Mouse (Mus musculus) neural tube, embryonic 13.5 days (tissue): ENCODE data around the gene Wfikkn1. TPM values are rescaled to one million over a fixed set of nuclear protein-coding genes. Genes with fewer than 3 reads are reported as not detected.

Experiments
- ATAC-seq: fragments of 200-750 bp; cut with Nextera tagmentation; 2 replicates; pipeline ENCODE4 v1.8.0; 2017; ENCODE audit warnings: low read depth, mild to moderate bottlenecking, moderate TSS enrichment, moderate library complexity
- H3K27ac ChIP-seq: fragments of 300-500 bp; sonication (generic); replicated peaks from 2 replicates; pipeline ENCODE4 v1.5.1; 2015; ENCODE audit warnings: moderate library complexity, mild to moderate bottlenecking, inconsistent platforms
- H3K27me3 ChIP-seq: fragments of 300-500 bp; sonication (generic); 2 replicates; pipeline ENCODE4 v1.6.1; 2015; ENCODE audit warnings: mild to moderate bottlenecking, inconsistent platforms
- H3K36me3 ChIP-seq: fragments of 300-500 bp; sonication (generic); 2 replicates; pipeline ENCODE4 v1.6.1; 2015; ENCODE audit warnings: mild to moderate bottlenecking, inconsistent platforms
- H3K4me1 ChIP-seq: fragments of 300-500 bp; sonication (generic); replicated peaks from 2 replicates; pipeline ENCODE4 v1.6.1; 2015; ENCODE audit warnings: inconsistent platforms
- H3K4me2 ChIP-seq: fragments of 300-500 bp; sonication (generic); 2 replicates; pipeline ENCODE4 v1.6.1; 2015; ENCODE audit warnings: inconsistent platforms, mild to moderate bottlenecking, moderate library complexity
- H3K4me3 ChIP-seq: fragments of 300-500 bp; sonication (generic); 2 replicates; pipeline ENCODE4 v1.5.1; 2015; ENCODE audit warnings: mild to moderate bottlenecking, inconsistent platforms
- H3K9ac ChIP-seq: fragments of 300-500 bp; sonication (generic); 2 replicates; pipeline ENCODE4 v1.6.1; 2015; ENCODE audit warnings: moderate library complexity, mild to moderate bottlenecking, inconsistent platforms
- H3K9me3 ChIP-seq: fragments of 300-500 bp; sonication (generic); 2 replicates; pipeline ENCODE4 v1.6.1; 2016; ENCODE audit warnings: inconsistent platforms
- WGBS: fragments of 180-500 bp; shearing (Covaris S2); methylation state at CpG from one replicate; pipeline ENCODE4 v1.1.7; 2015; 5-methylcytosine and 5-hydroxymethylcytosine counted together
- polyA plus RNA-seq: library from polyadenylated mRNA; unstranded; fragments of >200 nt; fragmentation: Nextera tagmentation; extraction: Ambion mirVana; gene quantifications from 2 replicates; pipeline ENCODE4 v1.2.1, GENCODE M21; 2015

Gene Wfikkn1
- polyA plus RNA-seq, 1 experiment from 2014 or later = 0.53 TPM

GRCm38 (mm10) chr17:25911816-25912215, 31.2 kb upstream of the Wfikkn1 start:
- H3K4me2 ChIP-seq = no peak overlapping the region
- no peak overlapping the region for H3K4me3 ChIP-seq
- peaks cover 5% of the 10 kb centered on the region for H3K4me1 ChIP-seq
- no peak for ATAC-seq
- WGBS = 88% methylated on average over 4 of the region's 4 CpGs
- H3K27ac ChIP-seq = no peak overlapping the region
- no peaks in the 10 kb centered on the region for H3K9me3 ChIP-seq
- no peak overlapping the region for H3K9ac ChIP-seq
- H3K36me3 ChIP-seq = peaks cover 3% of the 10 kb centered on the region; the same call in 1 of the 2 replicates
- no peaks in the 10 kb centered on the region for H3K27me3 ChIP-seq

GRCm38 (mm10) chr17:25907640-25908039, 27.0 kb upstream of the Wfikkn1 start:
- Histone ChIP-seq H3K4me1 (no peaks in the 10 kb centered on the region), H3K36me3 (peaks cover 4% of the 10 kb centered on the region; the same call in 1 of the 2 replicates), H3K4me2 (no peak overlapping the region), H3K4me3 (no peak overlapping the region), H3K27me3 (no peaks in the 10 kb centered on the region), H3K9me3 (no peaks in the 10 kb centered on the region), H3K9ac (no peak overlapping the region), H3K27ac (no peak overlapping the region)
- no peak for ATAC-seq
- WGBS = 87% methylated on average over 2 of the region's 2 CpGs

- peaks cover 12% of the 10 kb centered on the region; the same call in 1 of the 2 replicates for H3K36me3 ChIP-seq
- no peak overlapping the region for H3K27ac ChIP-seq
- H3K27me3 ChIP-seq = no peaks in the 10 kb centered on the region
- no peak overlapping the region for H3K9ac ChIP-seq
- no peak overlapping the region for H3K4me2 ChIP-seq
- ATAC-seq = no peak
- H3K4me1 ChIP-seq = no peaks in the 10 kb centered on the region
- 84% methylated on average over 3 of the region's 3 CpGs for WGBS
- H3K4me3 ChIP-seq = no peak overlapping the region
- no peaks in the 10 kb centered on the region for H3K9me3 ChIP-seq
Measured at GRCm38 (mm10) chr17:25903061-25903460, 22.4 kb upstream of the Wfikkn1 start.

- WGBS = 94% methylated on average over 1 of the region's 1 CpGs
- Histone ChIP-seq H3K9me3 (no peaks in the 10 kb centered on the region), H3K4me3 (no peak overlapping the region), H3K27ac (no peak overlapping the region), H3K9ac (no peak overlapping the region), H3K4me1 (peaks cover 14% of the 10 kb centered on the region; the same call in 1 of the 2 replicates), H3K27me3 (no peaks in the 10 kb centered on the region), H3K36me3 (peaks cover 8% of the 10 kb centered on the region; the same call in 1 of the 2 replicates), H3K4me2 (no peak overlapping the region)
- ATAC-seq = no peak
Measured at GRCm38 (mm10) chr17:25900193-25900592, 19.5 kb upstream of the Wfikkn1 start.

GRCm38 (mm10) chr17:25895891-25896290, 15.2 kb upstream of the Wfikkn1 start:
- ATAC-seq = no peak
- Histone ChIP-seq H3K4me3 (no peak overlapping the region), H3K9ac (no peak overlapping the region), H3K4me2 (no peak overlapping the region), H3K36me3 (peaks cover 8% of the 10 kb centered on the region; the same call in 1 of the 2 replicates), H3K27ac (no peak overlapping the region), H3K9me3 (no peaks in the 10 kb centered on the region), H3K4me1 (peaks cover 17% of the 10 kb centered on the region), H3K27me3 (no peaks in the 10 kb centered on the region)
- 74% methylated on average over 12 of the region's 12 CpGs for WGBS

- Histone ChIP-seq H3K9me3 (no peaks in the 10 kb centered on the region), H3K27ac (no peak overlapping the region), H3K4me1 (peaks cover 17% of the 10 kb centered on the region), H3K9ac (no peak overlapping the region), H3K27me3 (no peaks in the 10 kb centered on the region), H3K36me3 (peaks cover 3% of the 10 kb centered on the region; the same call in 1 of the 2 replicates), H3K4me2 (no peak overlapping the region), H3K4me3 (no peak overlapping the region)
- ATAC-seq = no peak
- 31% methylated on average over 2 of the region's 2 CpGs for WGBS
Measured at GRCm38 (mm10) chr17:25895415-25895814, 14.8 kb upstream of the Wfikkn1 start.

- Histone ChIP-seq H3K9me3 (no peaks in the 10 kb centered on the region), H3K4me2 (no peak overlapping the region), H3K36me3 (peaks cover 12% of the 10 kb centered on the region), H3K9ac (no peak overlapping the region), H3K27ac (peak overlapping the region; percentile 70), H3K4me3 (no peak overlapping the region), H3K4me1 (peaks cover 17% of the 10 kb centered on the region), H3K27me3 (no peaks in the 10 kb centered on the region)
- ATAC-seq = peak; percentile 82
- 26% methylated on average over 2 of the region's 2 CpGs for WGBS
Measured at GRCm38 (mm10) chr17:25893975-25894617, 13.4 kb upstream of the Wfikkn1 start.

GRCm38 (mm10) chr17:25888837-25889236, 8.2 kb upstream of the Wfikkn1 start:
- no peak for ATAC-seq
- H3K27me3 ChIP-seq = no peaks in the 10 kb centered on the region
- no peak overlapping the region for H3K4me2 ChIP-seq
- no peak overlapping the region for H3K27ac ChIP-seq
- H3K9me3 ChIP-seq = no peaks in the 10 kb centered on the region
- WGBS = 90% methylated on average over 3 of the region's 3 CpGs
- no peaks in the 10 kb centered on the region; the same call in 1 of the 2 replicates for H3K4me1 ChIP-seq
- H3K4me3 ChIP-seq = no peak overlapping the region
- no peak overlapping the region for H3K9ac ChIP-seq
- H3K36me3 ChIP-seq = peaks cover 45% of the 10 kb centered on the region

GRCm38 (mm10) chr17:25887467-25887866, 6.8 kb upstream of the Wfikkn1 start:
- no peak overlapping the region for H3K4me3 ChIP-seq
- no peak overlapping the region for H3K4me2 ChIP-seq
- no peak for ATAC-seq
- H3K9me3 ChIP-seq = no peaks in the 10 kb centered on the region
- peaks cover 59% of the 10 kb centered on the region for H3K36me3 ChIP-seq
- no peaks in the 10 kb centered on the region; the same call in 1 of the 2 replicates for H3K4me1 ChIP-seq
- WGBS = 84% methylated on average over 10 of the region's 10 CpGs
- no peak overlapping the region for H3K9ac ChIP-seq
- H3K27ac ChIP-seq = no peak overlapping the region
- H3K27me3 ChIP-seq = no peaks in the 10 kb centered on the region

- ATAC-seq = no peak
- Histone ChIP-seq H3K4me1 (peaks cover under 1% of the 10 kb centered on the region; the same call in 1 of the 2 replicates), H3K9ac (no peak overlapping the region), H3K9me3 (no peaks in the 10 kb centered on the region), H3K36me3 (peaks cover 66% of the 10 kb centered on the region), H3K4me2 (no peak overlapping the region), H3K27me3 (no peaks in the 10 kb centered on the region), H3K27ac (no peak overlapping the region), H3K4me3 (no peak overlapping the region)
Measured at GRCm38 (mm10) chr17:25886806-25887205, 6.1 kb upstream of the Wfikkn1 start.

GRCm38 (mm10) chr17:25885636-25886035, 5.0 kb upstream of the Wfikkn1 start:
- no peak for ATAC-seq
- H3K36me3 ChIP-seq = peaks cover 70% of the 10 kb centered on the region
- H3K9ac ChIP-seq = no peak overlapping the region
- no peaks in the 10 kb centered on the region for H3K27me3 ChIP-seq
- no peaks in the 10 kb centered on the region for H3K9me3 ChIP-seq
- H3K4me1 ChIP-seq = peaks cover 12% of the 10 kb centered on the region
- WGBS = 55% methylated on average over 4 of the region's 4 CpGs
- no peak overlapping the region for H3K27ac ChIP-seq
- H3K4me2 ChIP-seq = no peak overlapping the region
- H3K4me3 ChIP-seq = no peak overlapping the region

- H3K27me3 ChIP-seq = no peaks in the 10 kb centered on the region
- ATAC-seq = no peak
- H3K4me1 ChIP-seq = peaks cover 18% of the 10 kb centered on the region
- no peak overlapping the region for H3K9ac ChIP-seq
- H3K4me2 ChIP-seq = no peak overlapping the region
- no peak overlapping the region for H3K27ac ChIP-seq
- peaks cover 66% of the 10 kb centered on the region for H3K36me3 ChIP-seq
- no peaks in the 10 kb centered on the region for H3K9me3 ChIP-seq
- H3K4me3 ChIP-seq = no peak overlapping the region
- WGBS = 91% methylated on average over 3 of the region's 3 CpGs
Measured at GRCm38 (mm10) chr17:25883824-25884223, 3.2 kb upstream of the Wfikkn1 start.

GRCm38 (mm10) chr17:25883268-25883667, 2.6 kb upstream of the Wfikkn1 start:
- no peaks in the 10 kb centered on the region for H3K9me3 ChIP-seq
- ATAC-seq = no peak
- no peaks in the 10 kb centered on the region for H3K27me3 ChIP-seq
- WGBS = 88% methylated on average over 8 of the region's 8 CpGs
- no peak overlapping the region for H3K4me2 ChIP-seq
- H3K4me1 ChIP-seq = peaks cover 18% of the 10 kb centered on the region
- H3K27ac ChIP-seq = no peak overlapping the region
- no peak overlapping the region for H3K4me3 ChIP-seq
- H3K9ac ChIP-seq = no peak overlapping the region
- peaks cover 66% of the 10 kb centered on the region for H3K36me3 ChIP-seq
